Mouse (Mus musculus) heart, postnatal 0 days (tissue): ENCODE results near the gene Arf5.

Source experiments
- CTCF ChIP-seq: IDR thresholded peaks from 2 replicates; pipeline ENCODE4 v1.5.1; 2016; ENCODE audit warnings: antibody characterized with exemption, control low read depth, low read depth
- EP300 ChIP-seq: IDR thresholded peaks from 2 replicates; pipeline ENCODE4 v1.6.1; 2016; ENCODE audit warnings: antibody characterized with exemption, low read depth

DNA sequence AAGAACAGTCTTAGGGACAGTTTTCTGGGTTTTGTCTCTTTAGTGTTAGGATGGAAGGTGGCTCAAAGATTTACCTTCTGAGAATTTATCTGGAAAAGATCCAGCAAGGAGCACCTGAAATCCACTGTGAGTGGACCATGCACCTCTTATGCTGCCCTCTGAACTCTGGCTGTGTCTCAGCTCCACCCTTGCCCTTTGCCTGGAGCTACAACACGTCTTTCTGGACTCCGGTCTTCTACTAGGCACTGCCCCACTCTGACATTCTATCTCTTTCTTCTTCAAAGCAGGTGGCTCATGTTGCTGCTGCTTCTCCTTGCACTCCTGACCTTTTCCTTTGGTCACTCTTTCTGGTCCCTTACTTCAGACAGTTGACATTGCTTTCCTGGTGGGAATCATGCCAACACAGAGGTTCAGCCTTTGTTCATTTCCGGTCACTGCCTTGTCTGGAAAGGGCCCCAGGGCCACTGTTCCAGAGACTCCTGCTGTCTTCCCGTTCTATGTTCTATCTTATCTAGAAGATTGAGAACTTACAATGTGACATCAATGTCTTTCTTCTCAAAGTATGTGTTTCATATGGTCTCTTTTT is 46.8 kb downstream of the Arf5 start:
- TF ChIP-seq CTCF (no peak), EP300 (no peak)
